Mouse (Mus musculus) forebrain, postnatal 0 days (tissue): ENCODE measurements around the gene Mamstr. TPM values are rescaled to one million over a fixed set of nuclear protein-coding genes. Genes with fewer than 3 reads are reported as not detected.

Experiments
- ATAC-seq: fragments of 200-750 bp; cut with Nextera tagmentation; 2 replicates; pipeline ENCODE4 v1.8.0; 2017; ENCODE audit warnings: mild to moderate bottlenecking, moderate library complexity
- DNase-seq: peaks from one replicate; pipeline ENCODE4 v3.0.0-alpha.2; 2015
- H3K27ac ChIP-seq: fragments of 300-500 bp; sonication (generic); 2 replicates; pipeline ENCODE4 v1.5.1; 2014; ENCODE audit warnings: low read depth, mild to moderate bottlenecking, antibody characterized with exemption, low read length, moderate library complexity, mixed read lengths
- H3K27me3 ChIP-seq: fragments of 300-500 bp; sonication (generic); 2 replicates; pipeline ENCODE4 v1.6.1; 2014; ENCODE audit warnings: mild to moderate bottlenecking, low read length, mixed read lengths; ENCODE audit not compliant: insufficient read depth
- H3K36me3 ChIP-seq: fragments of 300-500 bp; sonication (generic); 2 replicates; pipeline ENCODE4 v1.6.1; 2014; ENCODE audit warnings: mild to moderate bottlenecking, moderate library complexity; ENCODE audit not compliant: insufficient read depth
- H3K4me1 ChIP-seq: fragments of 300-500 bp; sonication (generic); 2 replicates; pipeline ENCODE4 v1.6.1; 2014; ENCODE audit warnings: antibody characterized with exemption; ENCODE audit not compliant: insufficient read depth
- H3K4me2 ChIP-seq: fragments of 300-500 bp; sonication (generic); 2 replicates; pipeline ENCODE4 v1.6.1; 2014; ENCODE audit warnings: low read depth, mild to moderate bottlenecking, moderate library complexity
- H3K4me3 ChIP-seq: fragments of 300-500 bp; sonication (generic); 2 replicates; pipeline ENCODE4 v1.5.1; 2014; ENCODE audit warnings: low read depth, low read length, mixed read lengths
- H3K9ac ChIP-seq: fragments of 300-500 bp; sonication (generic); 2 replicates; pipeline ENCODE4 v1.6.1; 2014; ENCODE audit warnings: mild to moderate bottlenecking
- H3K9me3 ChIP-seq: fragments of 300-500 bp; sonication (generic); 2 replicates; pipeline ENCODE4 v1.6.1; 2016; ENCODE audit warnings: low read length
- CTCF ChIP-seq: sonication (generic); IDR thresholded peaks from 2 replicates; pipeline ENCODE4 v1.5.1; 2016; ENCODE audit warnings: antibody characterized with exemption, control low read depth, low read depth
- WGBS: fragments of 180-500 bp; shearing (Covaris S2); extraction: QIAGEN DNeasy Blood & Tissue Kit; methylation state at CpG from one replicate; pipeline ENCODE4 v1.1.7; 2014; 5-methylcytosine and 5-hydroxymethylcytosine counted together
- polyA plus RNA-seq: library from polyadenylated mRNA; unstranded; fragments of >200 nt; fragmentation: Nextera tagmentation; extraction: Ambion mirVana; gene quantifications from 2 replicates; pipeline ENCODE4 v1.2.1, GENCODE M21; 2015
- total RNA-seq: library from RNA; depleted of rRNA; stranded (reverse); fragments of >200 nt; gene quantifications from 2 replicates; pipeline ENCODE4 v1.2.3, GENCODE M21; 2014

Mamstr gene
- total and polyA plus RNA-seq, 2 experiments from 2014 or later = 2.2 to 2.6 TPM

DNA sequence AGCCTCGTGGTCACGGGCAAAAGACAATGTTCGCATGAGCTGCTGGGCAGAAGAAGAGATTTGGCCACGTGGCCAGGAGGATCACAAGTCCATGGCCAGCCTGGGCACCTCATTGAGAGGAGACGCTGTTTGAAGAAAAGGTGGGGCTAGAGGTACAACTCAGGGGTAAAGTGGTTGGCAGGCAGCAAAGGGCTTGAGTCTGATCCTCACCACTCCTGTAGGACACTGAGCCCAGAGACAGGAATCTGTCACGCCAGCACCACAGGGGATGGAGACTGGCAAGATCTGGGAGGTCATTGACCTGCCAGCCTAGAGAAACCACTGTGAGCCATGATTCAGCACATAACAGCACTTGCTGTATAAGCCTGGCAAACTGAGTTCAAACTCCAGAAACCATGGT lies 42.2 kb upstream of the Mamstr start:
- no peaks in the 10 kb centered on the region for H3K36me3 ChIP-seq
- H3K27ac ChIP-seq = no peak overlapping the region
- WGBS = 91% methylated on average over 6 of the region's 6 CpGs
- no peak overlapping the region for H3K9ac ChIP-seq
- DNase-seq (no peak), ATAC-seq (no peak)
- H3K4me2 ChIP-seq = no peak overlapping the region
- no peaks in the 10 kb centered on the region for H3K27me3 ChIP-seq
- no peak for TF ChIP-seq CTCF
- H3K4me1 ChIP-seq = no peaks in the 10 kb centered on the region
- H3K9me3 ChIP-seq = no peaks in the 10 kb centered on the region
- H3K4me3 ChIP-seq = no peak overlapping the region

GRCm38 (mm10) chr7:45598960-45599879 lies 40.6 kb upstream of the Mamstr start:
- no peak overlapping the region for H3K4me3 ChIP-seq
- H3K36me3 ChIP-seq = no peaks in the 10 kb centered on the region
- H3K9me3 ChIP-seq = no peaks in the 10 kb centered on the region
- TF ChIP-seq CTCF = no peak
- no peak for ATAC-seq
- 53% methylated on average over 18 of the region's 18 CpGs for WGBS
- no peaks in the 10 kb centered on the region for H3K27me3 ChIP-seq
- no peak for DNase-seq
- H3K27ac ChIP-seq = no peak overlapping the region
- no peaks in the 10 kb centered on the region for H3K4me1 ChIP-seq
- H3K4me2 ChIP-seq = no peak overlapping the region
- H3K9ac ChIP-seq = no peak overlapping the region

DNA sequence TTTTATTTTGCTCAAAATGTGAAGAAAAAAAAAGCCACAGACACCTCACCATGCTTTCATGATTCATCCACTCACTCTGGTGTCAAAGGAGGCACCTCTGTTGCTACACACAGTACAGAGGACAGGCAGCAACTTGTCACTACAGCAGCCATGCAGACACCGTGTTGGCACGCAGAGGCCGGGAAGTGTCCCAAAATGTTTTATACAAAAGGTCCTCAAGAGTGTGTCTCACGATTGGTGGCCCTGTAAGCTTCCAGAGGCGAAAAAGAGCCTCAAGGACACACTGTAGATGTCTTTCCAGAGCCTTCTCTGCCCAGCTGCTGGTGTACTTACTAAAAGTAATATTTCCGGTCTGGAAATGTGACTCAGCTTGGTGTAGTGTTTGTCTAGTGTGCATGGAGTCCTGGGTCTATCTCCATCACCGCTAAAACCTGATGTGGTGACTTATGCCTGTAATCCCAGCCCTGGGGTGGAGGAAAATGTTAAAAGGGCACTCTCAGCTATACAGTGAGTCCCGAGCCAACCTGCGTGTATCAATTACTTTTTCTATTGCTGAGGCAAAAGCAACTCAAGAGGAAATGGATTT lies 34.0 kb upstream of the Mamstr start:
- 78% methylated on average over 9 of the region's 9 CpGs for WGBS
- H3K4me1 ChIP-seq = no peaks in the 10 kb centered on the region
- H3K4me3 ChIP-seq = no peak overlapping the region
- H3K9me3 ChIP-seq = no peaks in the 10 kb centered on the region
- H3K9ac ChIP-seq = no peak overlapping the region
- no peak for TF ChIP-seq CTCF
- no peaks in the 10 kb centered on the region for H3K27me3 ChIP-seq
- H3K4me2 ChIP-seq = no peak overlapping the region
- no peak for ATAC-seq
- H3K36me3 ChIP-seq = no peaks in the 10 kb centered on the region
- no peak overlapping the region for H3K27ac ChIP-seq
- no peak for DNase-seq

- Histone ChIP-seq H3K27me3 (no peaks in the 10 kb centered on the region), H3K4me1 (no peaks in the 10 kb centered on the region), H3K36me3 (no peaks in the 10 kb centered on the region), H3K9ac (no peak overlapping the region), H3K4me3 (no peak overlapping the region), H3K4me2 (no peak overlapping the region), H3K27ac (no peak overlapping the region), H3K9me3 (no peaks in the 10 kb centered on the region)
- no peak for TF ChIP-seq CTCF
- WGBS = 79% methylated on average over 1 of the region's 1 CpGs
- ATAC-seq (no peak), DNase-seq (no peak)
Observed at GRCm38 (mm10) chr7:45609511-45609910, 30.3 kb upstream of the Mamstr start.

DNA sequence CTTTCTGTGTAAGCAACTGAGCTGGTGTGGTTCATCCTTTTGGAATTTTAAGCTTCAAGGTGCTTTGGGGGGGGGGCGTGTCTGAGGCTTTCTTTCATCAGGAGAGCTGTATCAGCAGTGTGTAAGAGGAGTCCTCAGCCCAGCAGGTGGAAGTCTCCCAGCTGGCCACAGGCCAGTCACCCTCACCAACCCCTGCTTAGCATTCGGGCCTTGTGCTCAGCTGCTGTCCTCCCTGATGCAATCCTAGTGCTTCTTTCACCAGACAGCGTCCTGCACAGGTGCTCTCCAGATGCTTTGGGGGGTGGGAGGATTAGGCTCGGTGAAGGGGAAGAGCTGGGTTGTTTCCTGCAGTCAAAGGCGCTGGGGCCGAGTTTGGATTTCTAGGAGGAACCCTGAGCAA lies 23.5 kb upstream of the Mamstr start:
- Histone ChIP-seq H3K4me3 (no peak overlapping the region), H3K9ac (no peak overlapping the region), H3K4me1 (no peaks in the 10 kb centered on the region), H3K27ac (no peak overlapping the region), H3K27me3 (peaks cover 22% of the 10 kb centered on the region; the same call in 1 of the 2 replicates), H3K4me2 (no peak overlapping the region), H3K9me3 (no peaks in the 10 kb centered on the region), H3K36me3 (no peaks in the 10 kb centered on the region)
- DNase-seq (no peak), ATAC-seq (no peak)
- 25% methylated on average over 5 of the region's 6 CpGs for WGBS
- TF ChIP-seq CTCF = no peak

DNA sequence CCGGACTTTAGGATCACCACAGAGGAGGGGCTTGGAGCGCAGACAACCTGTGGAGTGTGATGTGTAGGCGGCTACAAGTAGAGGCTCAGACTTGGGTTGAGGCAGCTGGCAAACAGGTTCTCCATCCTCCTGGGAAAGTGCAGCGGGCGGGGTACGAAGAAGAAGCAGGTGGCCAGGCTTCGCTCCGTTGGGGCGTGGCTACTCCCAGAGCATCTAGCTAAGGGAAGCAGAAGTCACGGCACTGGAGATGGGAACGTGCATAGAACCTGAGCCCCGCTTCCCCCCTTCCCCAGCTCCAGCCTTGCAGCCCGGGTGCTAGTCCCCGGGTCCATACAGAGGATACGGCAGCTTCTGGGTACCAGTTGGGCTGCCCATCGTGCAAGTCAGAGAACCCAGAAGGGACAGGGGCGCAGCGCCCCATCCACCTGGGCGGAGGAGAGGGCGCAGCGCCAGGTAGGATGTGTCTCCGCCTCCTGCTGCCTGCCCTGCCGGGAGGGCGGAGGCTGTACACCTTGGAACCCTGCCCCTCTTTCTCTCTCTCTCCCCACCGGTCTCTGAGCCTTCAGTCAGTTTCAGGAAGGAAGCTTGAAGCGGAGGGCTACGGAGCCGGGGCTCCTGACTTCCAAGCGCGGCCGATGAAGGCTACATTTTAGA lies 22.6 kb upstream of the Mamstr start, which contains the start of gene Fut1:
TSS of gene Fut1 (plus strand) at position 248 of the 654 bp plus-strand sequence.
- no peak for ATAC-seq

More for the DNA sequence above, 22.6 kb upstream of the Mamstr start, which contains the start of gene Fut1:
- Histone ChIP-seq H3K36me3 (no peaks in the 10 kb centered on the region), H3K9me3 (no peaks in the 10 kb centered on the region), H3K27ac (no peak within 1 kb of the TSS), H3K4me1 (no peaks in the 10 kb centered on the region), H3K9ac (no peak within 1 kb of the TSS), H3K27me3 (peaks cover 22% of the 10 kb centered on the region; the same call in 1 of the 2 replicates), H3K4me2 (peak within 1 kb of the TSS; percentile 41), H3K4me3 (peak within 1 kb of the TSS; percentile 16)
- TF ChIP-seq CTCF = no peak
- no peak for DNase-seq
- 6% methylated on average over 29 of the region's 31 CpGs for WGBS
